Mouse (Mus musculus) lung, adult 2 months (tissue): ENCODE measurements around the gene Vgll2.

Experiments used
- CTCF ChIP-seq: fragments of 200-500 bp; IDR thresholded peaks from 2 replicates; pipeline ENCODE4 v1.5.1; 2011; ENCODE audit warnings: mild to moderate bottlenecking, low read length, control low read depth; ENCODE audit not compliant: insufficient read depth
- POLR2A ChIP-seq: fragments of 200-500 bp; IDR thresholded peaks from 2 replicates; pipeline ENCODE4 v1.6.1; 2011; ENCODE audit warnings: low read depth, mild to moderate bottlenecking, control low read depth, low read length, borderline replicate concordance; ENCODE audit errors: extremely low read depth

- TF ChIP-seq POLR2A (no peak), CTCF (no peak)
These were observed 11.4 kb downstream of the Vgll2 start for GRCm38 (mm10) chr10:52033729-52034128.
